Comparison of ENCODE assay signal across 8 mouse cellular contexts in genomic region chr16:32659385-32659784, GRCm38 (mm10). TPM values are rescaled to one million over a fixed set of nuclear protein-coding genes. Genes with fewer than 3 reads are reported as not detected.
DNase-seq lines count a peak whose midpoint lies in the region; ATAC-seq and TF ChIP-seq lines count a peak whose summit lies in the region.

No protein-coding gene starts in this region.

- 14% methylated on average over 8 of the region's 8 CpGs for WGBS in liver, embryonic 11.5 days

- peaks cover 75% of the 10 kb centered on the region for H3K4me1 ChIP-seq in liver, embryonic 11.5 days (replicated peaks; ENCODE audit: control insufficient read depth, insufficient read depth, low read length)

- peak overlapping the region; percentile 69 for H3K4me2 ChIP-seq in liver, embryonic 11.5 days
- peak overlapping the region; percentile 78 for H3K4me2 ChIP-seq in myocyte (ENCODE audit: low read depth)

- H3K9me3 ChIP-seq in liver, embryonic 11.5 days (ENCODE audit: control insufficient read depth, low read length) = no peaks in the 10 kb centered on the region

- no peaks in the 10 kb centered on the region for H3K36me3 ChIP-seq in liver, embryonic 11.5 days (ENCODE audit: control insufficient read depth, insufficient read depth, low read length)
- H3K36me3 ChIP-seq in myocyte (ENCODE audit: control insufficient read depth, insufficient read depth) = no peaks in the 10 kb centered on the region

- no peak overlapping the region for H3K4me3 ChIP-seq in liver, embryonic 11.5 days (ENCODE audit: low read depth, low read length)
- no peak overlapping the region for H3K4me3 ChIP-seq in myocyte

- H3K79me2 ChIP-seq in myocyte (ENCODE audit: control insufficient read depth, insufficient read depth) = peaks cover 29% of the 10 kb centered on the region

- no peaks in the 10 kb centered on the region for H3K27me3 ChIP-seq in liver, embryonic 11.5 days (replicated peaks; ENCODE audit: control insufficient read depth, insufficient read depth, low read length)
- H3K27me3 ChIP-seq in myocyte (ENCODE audit: control insufficient read depth, insufficient read depth, insufficient read length) = no peaks in the 10 kb centered on the region

- no peak overlapping the region for H3K27ac ChIP-seq in liver, embryonic 11.5 days (ENCODE audit: low read depth, low read length)

- no peak overlapping the region for H3ac ChIP-seq in myocyte (ENCODE audit: control insufficient read depth, insufficient read length)

- no peak for TF ChIP-seq POLR2A in myocyte (IDR thresholded peaks at IDR 0.05; ENCODE audit: insufficient read length, low read depth)

- H3K9ac ChIP-seq in liver, embryonic 11.5 days (ENCODE audit: low read depth, low read length) = 0 out of 2 replicates have a peak overlapping the region, but pooled peaks have one; percentile 15

- DNase-seq in 416B (ENCODE audit: low read depth) (peak; percentile 49), adipocyte (ENCODE audit: low spot score) (peak; percentile 98)
- DNase-seq in embryo, embryonic 10 days (ENCODE audit: low spot score) = peak; percentile 86
- DNase-seq in heart, adult 8-10 months (ENCODE audit: low spot score) = peak; percentile 81
- peak; percentile 62 to 68 for DNase-seq in kidney, adult 8-10 months
- DNase-seq in liver, embryonic 11.5 days (ENCODE audit: low spot score) = no peak
- no peak for DNase-seq in natural killer cell, adult 2 months (ENCODE audit: low spot score in 2 of 2)

- no peak for ATAC-seq in liver, embryonic 11.5 days (replicated peaks; ENCODE audit: low FRiP score)

TF ChIP-seq in myocyte, 11 proteins besides CTCF, POLR2A, EP300 and RAD21:
- TF ChIP-seq MYOG (IDR thresholded peaks at IDR 0.05; ENCODE audit: control insufficient read depth in 1 of 3, insufficient read depth in 1 of 3, insufficient read length in 2 of 3, low read depth in 2 of 3) (no peak), SRF (IDR thresholded peaks at IDR 0.05; ENCODE audit: control insufficient read depth, insufficient read length, low read depth) (no peak), POLR2AphosphoS2 (IDR thresholded peaks at IDR 0.05; ENCODE audit: insufficient read length, low read depth) (no peak), CEBPB (IDR thresholded peaks at IDR 0.05; ENCODE audit: insufficient read depth, poor library complexity, severe bottlenecking) (no peak), USF1 (IDR thresholded peaks at IDR 0.05; ENCODE audit: low read depth) (no peak), MAX (IDR thresholded peaks at IDR 0.05; ENCODE audit: low read depth) (no peak), REST (IDR thresholded peaks at IDR 0.05; ENCODE audit: insufficient read depth, insufficient read length) (no peak), TCF3 (IDR thresholded peaks at IDR 0.05; ENCODE audit: insufficient read length, low read depth) (no peak), TCF12 (IDR thresholded peaks at IDR 0.05; ENCODE audit: insufficient read depth, poor library complexity, severe bottlenecking) (no peak), MYOD1 (IDR thresholded peaks at IDR 0.05; ENCODE audit: control insufficient read depth in 1 of 3, insufficient read length in 2 of 3, low read depth in 2 of 3) (no peak), E2F4 (IDR thresholded peaks at IDR 0.05; ENCODE audit: insufficient read depth) (no peak)

RNA-seq across cellular contexts. Expression of gene Tnk2, which starts 15.7 kb away (rescaled TPM):
- total RNA-seq in heart, adult 8-10 months (2022) = 10 to 100 TPM; 18.6 to 22.6 (median 21.4) TPM
- polyA plus RNA-seq in liver, embryonic 11.5 days (2014; fragmentation: Nextera tagmentation; extraction: Ambion mirVana) = 10.8 and 11.6 TPM in 2 replicates
- polyA plus RNA-seq in myocyte (2012; fragmentation: generic; extraction: Trizol) = 35.0 TPM

RNA-seq across cellular contexts. Expression of gene Tfrc, which starts 50.7 kb away (rescaled TPM):
- 10 to 100 TPM; 21.4 to 53.5 (median 38.0) TPM for total RNA-seq in heart, adult 8-10 months (2022)
- 220 and 245 TPM in 2 replicates for polyA plus RNA-seq in liver, embryonic 11.5 days (2014; fragmentation: Nextera tagmentation; extraction: Ambion mirVana)
- 55.4 TPM for polyA plus RNA-seq in myocyte (2012; fragmentation: generic; extraction: Trizol)

Comparison
In these comparisons a context has a peak if more than half of its experiments do, and no peak if none do; other contexts are left out.
1. DNase-seq: peak in 416B (single experiment), adipocyte (single experiment), embryo, embryonic 10 days (single experiment), heart, adult 8-10 months (single experiment) and kidney, adult 8-10 months (2 of 2); none in liver, embryonic 11.5 days (single experiment) and natural killer cell, adult 2 months (0 of 2).